Mouse (Mus musculus) right cerebral cortex, postnatal 25 days (tissue): Measurements from ENCODE around the gene Ogdhl.

Experiments used
- DNase-seq: peaks from one replicate; pipeline ENCODE4 v3.0.0; 2022

The Ogdhl gene

DNA sequence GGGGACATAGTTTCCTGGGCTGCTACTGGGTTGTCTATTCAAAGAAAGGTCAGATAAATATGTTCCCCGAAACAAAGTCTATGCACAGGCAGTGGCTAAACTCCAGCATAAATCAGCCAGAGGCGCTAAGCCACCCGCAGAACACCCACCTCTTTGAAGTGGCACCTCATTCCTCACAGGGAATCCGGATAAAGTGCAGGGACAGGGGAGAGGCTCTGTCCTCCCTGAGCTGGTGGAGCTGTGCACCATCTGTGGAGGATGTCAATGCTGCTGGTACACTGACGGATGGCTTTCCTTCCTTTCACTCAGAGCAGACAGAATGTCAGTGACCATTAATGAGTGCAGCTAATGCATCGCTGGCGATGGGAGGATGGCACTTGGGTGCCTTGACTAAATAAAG, 59.2 kb downstream of the Ogdhl start:
- no peak for DNase-seq

DNA sequence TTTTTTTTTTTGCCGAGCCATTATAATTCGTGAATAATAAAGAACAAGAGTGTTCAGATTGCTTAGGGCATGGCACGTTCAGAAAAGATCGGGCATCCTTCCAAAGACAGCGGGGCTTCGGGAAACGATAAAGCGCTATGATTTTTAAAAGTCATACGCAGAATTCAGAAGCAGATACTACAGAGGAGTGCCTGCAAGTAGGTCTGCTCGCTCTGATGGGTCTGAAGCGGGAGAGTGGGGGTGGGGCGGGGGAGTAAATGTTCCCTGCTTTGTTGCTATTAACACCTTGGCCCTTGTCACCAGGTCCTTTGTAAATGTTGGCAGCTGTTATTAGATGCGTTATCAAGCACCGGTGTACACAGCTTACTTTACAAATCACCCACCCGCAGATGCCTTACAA, 59.8 kb downstream of the Ogdhl start:
- no peak for DNase-seq

DNA sequence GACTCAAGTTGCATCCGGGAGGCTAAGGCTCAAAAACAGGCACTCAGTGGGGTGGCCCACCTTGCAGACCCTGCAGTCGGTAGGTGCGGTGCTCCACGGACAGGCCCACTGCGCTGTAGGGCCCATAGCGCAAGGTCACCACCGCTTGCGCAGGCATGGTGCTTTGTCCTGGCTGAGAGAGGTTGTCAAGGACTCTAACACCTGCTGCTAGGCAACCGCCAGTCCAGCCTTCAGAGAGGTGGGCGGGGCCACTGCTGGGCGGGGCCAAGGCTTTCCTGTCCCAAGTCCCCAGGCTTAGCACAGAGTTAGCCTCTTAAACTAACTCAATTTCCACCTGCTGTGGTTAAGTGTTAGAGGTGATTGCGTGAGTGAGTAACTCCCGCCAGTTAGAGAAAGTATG, 66.4 kb downstream of the Ogdhl start, which contains the start of gene 1700024G13Rik:
Gene 1700024G13Rik, minus strand, starts transcription at position 196 of the 400 bp plus-strand sequence.
- no peak for DNase-seq
